Mouse (Mus musculus): ENCODE results near the gene Vmn1r3. TPM values are rescaled to one million over a fixed set of nuclear protein-coding genes. Genes with fewer than 3 reads are reported as not detected.

Vmn1r3 gene
- polyA plus RNA-seq, 1 experiment from 2014 or later: not detected

Other genes with a start within 250 kb of the Vmn1r3 start
- not detected in 2 replicates for gene Vmn1r2, start 18.0 kb downstream of the Vmn1r3 start, polyA plus RNA-seq (2015; fragmentation: Nextera tagmentation; extraction: Ambion mirVana)